Mouse (Mus musculus): ENCODE results near the gene Abca17. TPM values are rescaled to one million over a fixed set of nuclear protein-coding genes. Genes with fewer than 3 reads are reported as not detected.
A peak's percentile ranks its signal among the peaks of the same experiment; 100 is the strongest.

Gene Abca17
- polyA plus RNA-seq, 1 experiment: 21.1 TPM

- H3K4me3 ChIP-seq (ENCODE audit: control insufficient read depth, low read depth, low read length): no peak overlapping the region
- TF ChIP-seq CTCF (IDR thresholded peaks at IDR 0.05; ENCODE audit: control insufficient read depth, insufficient read depth, insufficient replicate concordance, low read depth, low read length) (no peak), POLR2A (IDR thresholded peaks at IDR 0.05; ENCODE audit: control insufficient read depth, low read depth, low read length) (no peak)
- no peaks in the 10 kb centered on the region for H3K4me1 ChIP-seq (ENCODE audit: control insufficient read depth, insufficient read depth, low read length)
Measured at GRCm38 (mm10) chr17:24264766-24265165, 86.1 kb downstream of the Abca17 start.

GRCm38 (mm10) chr17:24260516-24260915 lies 90.4 kb downstream of the Abca17 start:
- no peaks in the 10 kb centered on the region for H3K27me3 ChIP-seq (ENCODE audit: control insufficient read depth, insufficient read depth, low read length)
- H3K4me1 ChIP-seq (ENCODE audit: control insufficient read depth, insufficient read depth, low read length): no peaks in the 10 kb centered on the region
- no peak overlapping the region for H3K27ac ChIP-seq (ENCODE audit: control insufficient read depth, insufficient read depth, low read depth, low read length)
- H3K4me3 ChIP-seq (ENCODE audit: control insufficient read depth, low read depth, low read length): no peak overlapping the region
- TF ChIP-seq CTCF (IDR thresholded peaks at IDR 0.05; ENCODE audit: control insufficient read depth, insufficient read depth, insufficient replicate concordance, low read depth, low read length) (no peak), POLR2A (IDR thresholded peaks at IDR 0.05; ENCODE audit: control insufficient read depth, low read depth, low read length) (no peak)
- H3K36me3 ChIP-seq (ENCODE audit: control insufficient read depth, insufficient read depth, low read length): no peaks in the 10 kb centered on the region

More at GRCm38 (mm10) chr17:24264766-24265165, 86.1 kb downstream of the Abca17 start:
- no peaks in the 10 kb centered on the region for H3K36me3 ChIP-seq (ENCODE audit: control insufficient read depth, insufficient read depth, low read length)
- H3K27me3 ChIP-seq (ENCODE audit: control insufficient read depth, insufficient read depth, low read length): no peaks in the 10 kb centered on the region
- H3K27ac ChIP-seq (ENCODE audit: control insufficient read depth, insufficient read depth, low read depth, low read length): no peak overlapping the region

- Histone ChIP-seq H3K4me1 (ENCODE audit: control insufficient read depth, insufficient read depth, low read length) (no peaks in the 10 kb centered on the region), H3K36me3 (ENCODE audit: control insufficient read depth, insufficient read depth, low read length) (no peaks in the 10 kb centered on the region), H3K27ac (ENCODE audit: control insufficient read depth, insufficient read depth, low read depth, low read length) (no peak overlapping the region), H3K27me3 (ENCODE audit: control insufficient read depth, insufficient read depth, low read length) (no peaks in the 10 kb centered on the region), H3K4me3 (ENCODE audit: control insufficient read depth, low read depth, low read length) (no peak overlapping the region)
- TF ChIP-seq POLR2A (IDR thresholded peaks at IDR 0.05; ENCODE audit: control insufficient read depth, low read depth, low read length): no peak
- TF ChIP-seq CTCF (IDR thresholded peaks at IDR 0.05; ENCODE audit: control insufficient read depth, insufficient read depth, insufficient replicate concordance, low read depth, low read length): no peak
Measured at GRCm38 (mm10) chr17:24259702-24260101, 91.2 kb downstream of the Abca17 start.

- Histone ChIP-seq H3K4me1 (ENCODE audit: control insufficient read depth, insufficient read depth, low read length) (no peaks in the 10 kb centered on the region), H3K27me3 (ENCODE audit: control insufficient read depth, insufficient read depth, low read length) (no peaks in the 10 kb centered on the region), H3K36me3 (ENCODE audit: control insufficient read depth, insufficient read depth, low read length) (no peaks in the 10 kb centered on the region), H3K27ac (ENCODE audit: control insufficient read depth, insufficient read depth, low read depth, low read length) (no peak overlapping the region), H3K4me3 (ENCODE audit: control insufficient read depth, low read depth, low read length) (no peak overlapping the region)
- TF ChIP-seq CTCF (IDR thresholded peaks at IDR 0.05; ENCODE audit: control insufficient read depth, insufficient read depth, insufficient replicate concordance, low read depth, low read length) (no peak), POLR2A (IDR thresholded peaks at IDR 0.05; ENCODE audit: control insufficient read depth, low read depth, low read length) (no peak)
Measured at GRCm38 (mm10) chr17:24258981-24259380, 91.9 kb downstream of the Abca17 start.

- no peaks in the 10 kb centered on the region for H3K36me3 ChIP-seq (ENCODE audit: control insufficient read depth, insufficient read depth, low read length)
- TF ChIP-seq POLR2A (IDR thresholded peaks at IDR 0.05; ENCODE audit: control insufficient read depth, low read depth, low read length) (no peak), CTCF (IDR thresholded peaks at IDR 0.05; ENCODE audit: control insufficient read depth, insufficient read depth, insufficient replicate concordance, low read depth, low read length) (no peak)
- peaks cover 11% of the 10 kb centered on the region for H3K4me1 ChIP-seq (ENCODE audit: control insufficient read depth, insufficient read depth, low read length)
- H3K27me3 ChIP-seq (ENCODE audit: control insufficient read depth, insufficient read depth, low read length): no peaks in the 10 kb centered on the region
- H3K27ac ChIP-seq (ENCODE audit: control insufficient read depth, insufficient read depth, low read depth, low read length): no peak overlapping the region
- peak overlapping the region; percentile 94; the same call in 1 of the 2 replicates for H3K4me3 ChIP-seq (ENCODE audit: control insufficient read depth, low read depth, low read length)
Measured at GRCm38 (mm10) chr17:24252329-24252728, 98.5 kb downstream of the Abca17 start.

GRCm38 (mm10) chr17:24251320-24252069 lies 99.4 kb downstream of the Abca17 start, which contains the start of gene Ccnf:
Gene Ccnf (minus strand): TSS chr17:24251484.
- peaks cover 11% of the 10 kb centered on the region for H3K4me1 ChIP-seq (ENCODE audit: control insufficient read depth, insufficient read depth, low read length)
- H3K4me3 ChIP-seq (ENCODE audit: control insufficient read depth, low read depth, low read length): peak within 1 kb of the TSS; percentile 94
- H3K27ac ChIP-seq (ENCODE audit: control insufficient read depth, insufficient read depth, low read depth, low read length): peak within 1 kb of the TSS; percentile 55
- TF ChIP-seq CTCF (IDR thresholded peaks at IDR 0.05; ENCODE audit: control insufficient read depth, insufficient read depth, insufficient replicate concordance, low read depth, low read length) (peak; percentile 21; the same call in 1 of the 2 replicates), POLR2A (IDR thresholded peaks at IDR 0.05; ENCODE audit: control insufficient read depth, low read depth, low read length) (peak; percentile 43; the same call in 1 of the 2 replicates)
- no peaks in the 10 kb centered on the region for H3K36me3 ChIP-seq (ENCODE audit: control insufficient read depth, insufficient read depth, low read length)
- H3K27me3 ChIP-seq (ENCODE audit: control insufficient read depth, insufficient read depth, low read length): no peaks in the 10 kb centered on the region

GRCm38 (mm10) chr17:24250988-24251319 lies 99.9 kb downstream of the Abca17 start:
- Histone ChIP-seq H3K4me1 (ENCODE audit: control insufficient read depth, insufficient read depth, low read length) (peaks cover 11% of the 10 kb centered on the region), H3K27me3 (ENCODE audit: control insufficient read depth, insufficient read depth, low read length) (no peaks in the 10 kb centered on the region), H3K27ac (ENCODE audit: control insufficient read depth, insufficient read depth, low read depth, low read length) (no peak overlapping the region), H3K4me3 (ENCODE audit: control insufficient read depth, low read depth, low read length) (peak overlapping the region; percentile 94), H3K36me3 (ENCODE audit: control insufficient read depth, insufficient read depth, low read length) (no peaks in the 10 kb centered on the region)
- TF ChIP-seq POLR2A (IDR thresholded peaks at IDR 0.05; ENCODE audit: control insufficient read depth, low read depth, low read length) (no peak; the same call in 1 of the 2 replicates), CTCF (IDR thresholded peaks at IDR 0.05; ENCODE audit: control insufficient read depth, insufficient read depth, insufficient replicate concordance, low read depth, low read length) (no peak)
